Mouse (Mus musculus) gastrocnemius, adult 8-10 months (tissue): Measurements from ENCODE around the gene Cpz. TPM values are rescaled to one million over a fixed set of nuclear protein-coding genes. Genes with fewer than 3 reads are reported as not detected.

Experiments
- DNase-seq, 2 experiments: peaks; one replicate each; pipeline ENCODE4 v3.0.0; 2022; ENCODE audit warnings: low spot score in 2 of 2
- total RNA-seq, 4 experiments: library from RNA; stranded (reverse); gene quantifications; 2 replicates each; pipeline ENCODE4 v1.2.4; 2022

The Cpz gene
- total RNA-seq = under 1 TPM in 1 of 4 experiments, not detected in 3; 0.25 TPM

DNA sequence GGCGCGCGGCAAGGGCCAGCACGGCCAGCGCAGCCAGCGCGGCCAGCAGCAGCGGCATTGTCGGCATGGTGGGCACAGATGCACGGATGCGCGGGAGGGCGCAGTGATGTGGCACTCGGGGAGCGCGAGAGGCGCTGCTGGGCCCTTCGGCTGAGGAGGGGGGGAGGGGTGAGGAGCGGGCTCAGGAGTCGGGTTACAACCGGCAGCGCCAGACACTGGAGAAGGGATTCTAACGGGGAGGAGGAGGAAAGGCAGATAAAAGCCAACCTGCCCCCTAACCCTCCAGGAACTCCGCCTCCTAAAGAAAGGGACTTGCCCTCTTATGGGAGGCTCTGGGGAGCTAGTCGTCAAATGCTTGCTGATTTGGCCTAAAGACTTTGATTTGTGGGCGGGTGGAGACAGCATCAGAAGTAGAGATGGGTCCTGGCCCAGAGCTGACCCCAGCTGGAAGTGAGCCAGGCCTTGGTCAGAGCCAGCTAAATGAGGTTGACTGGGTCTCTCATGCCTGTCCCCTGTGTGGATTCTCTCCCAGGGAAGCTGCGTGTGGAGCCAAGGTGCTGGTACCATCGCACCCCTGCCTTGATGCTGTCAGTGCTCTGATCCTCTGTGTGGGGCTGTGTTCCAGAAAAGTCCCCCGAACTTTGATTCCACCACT is at the start of gene Cpz:
Gene Cpz, minus strand, starts transcription at position 230 of the 655 bp plus-strand sequence.
- DNase-seq = no peak

DNA sequence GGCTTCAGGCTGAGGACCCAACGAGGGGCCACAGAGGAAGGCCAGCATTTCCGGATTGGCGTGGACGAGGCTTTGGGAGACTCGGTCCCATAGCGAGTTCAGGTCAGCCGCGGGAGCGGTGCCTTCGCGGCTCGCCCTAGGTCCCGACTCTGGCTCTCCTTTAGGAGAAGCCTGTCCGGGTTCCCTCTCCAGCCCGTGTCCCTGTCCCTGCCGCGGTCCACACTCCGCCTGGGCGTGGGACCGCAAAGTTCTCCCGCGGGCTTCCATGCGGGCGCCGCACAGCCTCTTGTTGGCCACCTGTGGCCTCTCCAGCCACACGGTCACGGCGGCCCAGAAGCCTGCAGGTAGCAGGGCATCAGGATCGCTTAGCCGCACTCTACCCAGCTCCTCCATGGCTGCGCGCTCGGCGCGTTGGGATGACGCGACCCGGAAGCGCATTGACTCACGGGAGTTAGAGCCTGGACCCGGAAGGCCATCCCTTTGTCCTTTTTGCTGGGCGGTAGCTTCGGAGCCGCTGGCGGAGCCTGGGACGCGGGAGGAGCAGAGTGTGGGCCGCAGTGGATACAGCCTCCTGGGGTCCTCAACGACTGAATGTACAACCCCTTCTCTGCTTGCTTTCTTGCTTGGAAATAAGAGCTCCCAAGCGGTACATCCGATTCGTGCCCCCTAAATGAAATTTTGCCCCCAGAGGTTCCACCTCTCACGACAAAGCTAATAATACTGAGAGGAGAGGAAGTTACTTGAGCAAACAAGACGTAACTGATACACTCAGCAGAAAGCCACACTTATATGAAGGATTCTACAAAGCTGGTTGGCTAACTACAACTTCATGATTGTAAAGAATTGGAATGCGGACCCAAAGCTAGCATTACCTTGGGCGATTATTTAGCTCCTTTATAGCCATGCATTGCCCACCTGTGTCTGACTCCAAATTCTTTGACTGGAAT is 49.4 kb upstream of the Cpz start, which contains the start of gene Trmt44:
Gene Trmt44, minus strand, starts transcription at position 418 of the 947 bp plus-strand sequence.
- peak; percentile 73 to 75 for DNase-seq

- no peak for DNase-seq
These were observed 46.0 kb upstream of the Cpz start for GRCm38 (mm10) chr5:35571546-35571945.

- no peak for DNase-seq
These were observed 41.1 kb upstream of the Cpz start for GRCm38 (mm10) chr5:35566632-35567031.

DNA sequence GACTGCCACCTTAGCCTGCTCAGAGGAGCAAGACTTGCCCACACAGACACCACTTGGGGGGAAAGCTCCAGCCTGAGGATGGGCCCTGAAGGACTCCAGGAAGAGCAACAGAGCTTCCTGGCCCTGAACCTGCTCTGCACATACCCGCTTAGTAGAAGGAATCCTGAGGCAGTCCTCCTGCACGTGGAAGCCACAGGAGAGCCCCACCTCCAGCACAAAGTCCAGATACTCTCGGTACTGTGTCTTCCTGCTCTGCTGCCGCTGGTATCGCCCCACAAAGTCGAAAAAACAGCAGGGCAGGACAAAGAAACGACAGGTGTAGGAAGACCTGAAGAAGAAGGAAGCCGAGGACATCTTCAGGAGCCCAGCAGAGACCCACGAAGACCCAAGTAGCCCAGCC is 39.7 kb upstream of the Cpz start:
- DNase-seq = no peak

GRCm38 (mm10) chr5:35563449-35563848 is 38.0 kb upstream of the Cpz start:
- DNase-seq = peak; percentile 60

DNA sequence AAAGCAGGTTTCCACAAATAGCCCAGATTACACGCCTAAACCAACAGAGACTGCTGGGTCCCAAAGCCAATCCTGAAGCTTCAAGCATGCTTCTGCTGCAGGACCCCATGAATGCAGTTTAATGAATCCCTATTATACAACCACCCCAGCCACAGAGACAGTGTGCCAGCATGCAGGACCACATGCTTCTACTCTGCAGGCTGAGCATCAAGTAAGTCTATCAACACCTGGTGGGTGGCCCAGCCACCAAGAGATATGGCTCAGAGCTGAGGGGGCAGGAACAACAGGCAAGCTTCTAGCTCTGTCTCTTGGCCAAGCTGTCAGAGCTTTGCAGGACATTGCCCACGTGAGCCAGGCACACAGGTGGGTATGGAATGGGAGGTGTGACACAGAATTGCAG is 37.1 kb upstream of the Cpz start:
- no peak for DNase-seq

DNA sequence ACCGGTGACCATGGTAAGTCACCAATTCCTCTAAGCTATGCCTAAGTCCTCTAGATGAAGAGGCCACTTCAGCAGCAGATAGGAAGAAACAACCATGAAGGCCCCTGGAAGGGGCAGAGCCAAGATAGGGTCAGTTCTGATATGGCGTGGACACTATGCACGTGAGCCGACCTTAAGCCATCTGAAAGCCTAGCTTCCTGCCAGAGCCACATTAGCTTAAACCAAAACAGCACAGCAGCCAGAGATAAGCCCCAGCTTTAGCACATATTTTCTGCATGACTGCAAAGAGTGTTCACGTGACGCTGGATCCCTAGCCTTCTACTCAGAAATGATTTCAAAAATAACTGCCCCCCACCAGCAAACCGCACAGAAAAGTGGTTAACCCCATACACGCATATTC is 33.9 kb upstream of the Cpz start:
- DNase-seq = no peak

DNA sequence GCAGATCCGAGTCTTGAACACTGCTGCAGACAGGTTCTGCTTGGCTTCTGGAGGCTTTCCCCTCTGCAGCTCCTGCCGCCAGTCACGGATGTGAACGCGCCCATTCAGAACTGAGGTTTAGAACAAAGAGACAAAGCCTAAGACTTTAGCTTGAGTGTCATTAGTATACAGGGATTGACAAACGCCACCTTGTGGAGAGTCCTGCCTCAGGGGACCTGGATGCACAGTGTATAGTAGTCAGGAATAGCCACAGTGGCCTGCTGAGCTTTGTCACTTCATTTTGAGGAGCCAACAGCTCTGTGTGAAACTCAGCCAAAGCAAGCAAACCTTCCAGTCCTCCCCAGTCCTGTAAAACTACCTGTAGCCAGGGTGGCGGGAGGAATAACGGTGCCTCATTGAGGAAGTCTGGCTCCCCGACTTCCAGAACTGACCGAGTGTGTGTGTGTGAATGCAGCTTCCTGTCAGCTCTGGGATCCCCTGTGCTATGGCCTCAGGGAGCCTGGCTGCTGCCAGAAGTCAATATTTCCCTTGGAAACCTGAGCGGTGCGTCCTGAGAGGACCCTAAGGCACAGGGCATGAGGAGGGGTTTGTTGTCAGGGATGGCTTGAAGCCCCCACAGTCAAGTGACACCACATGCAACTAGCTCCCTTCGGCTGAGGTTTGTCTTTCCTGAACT is 32.6 kb upstream of the Cpz start:
- DNase-seq = no peak

- DNase-seq = no peak
These were observed 30.9 kb upstream of the Cpz start for GRCm38 (mm10) chr5:35556393-35556792.

DNA sequence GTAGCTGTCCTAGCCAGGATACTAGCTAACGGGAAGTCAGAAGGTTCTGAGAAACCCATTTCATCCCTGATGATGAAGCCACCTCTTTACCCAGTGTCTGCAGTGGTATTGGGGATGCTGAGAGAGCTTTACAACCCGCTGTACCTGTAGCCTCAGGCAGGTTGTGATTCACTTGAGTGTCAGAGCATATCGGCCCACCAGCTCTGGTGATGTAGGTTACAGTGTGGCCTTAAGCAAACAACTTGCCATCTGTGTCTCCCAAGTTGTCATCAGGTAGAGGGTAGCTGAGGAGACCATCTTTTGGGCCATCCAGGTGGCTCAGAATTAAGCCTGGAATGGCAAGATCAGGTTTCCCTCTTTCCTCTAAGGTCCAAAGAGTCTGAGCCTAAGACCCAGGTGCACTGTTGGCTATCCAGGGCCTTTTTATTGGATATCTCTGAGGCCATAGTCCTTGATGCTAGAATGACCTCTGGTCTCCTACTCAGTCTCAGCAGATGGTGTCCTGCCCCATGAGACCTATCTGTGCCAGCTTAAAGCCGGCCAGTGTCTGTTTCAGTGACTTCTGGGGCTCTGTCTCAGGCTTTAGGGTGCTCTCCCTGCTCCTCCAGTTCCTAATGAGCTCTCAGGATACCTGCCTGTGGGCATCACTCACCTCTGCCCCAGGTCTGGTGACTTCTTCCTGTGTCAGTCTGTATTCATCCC is 27.5 kb upstream of the Cpz start:
- DNase-seq = no peak

GRCm38 (mm10) chr5:35551855-35552837 is 26.6 kb upstream of the Cpz start:
- peak in 1 of 2 experiments; percentile 19 for DNase-seq

- no peak for DNase-seq
These were observed 20.6 kb upstream of the Cpz start for GRCm38 (mm10) chr5:35546127-35546526.

GRCm38 (mm10) chr5:35541059-35541790 is 15.7 kb upstream of the Cpz start:
- DNase-seq = no peak

GRCm38 (mm10) chr5:35540555-35540954 is 15.1 kb upstream of the Cpz start:
- no peak for DNase-seq

GRCm38 (mm10) chr5:35539576-35539975 is 14.1 kb upstream of the Cpz start:
- no peak for DNase-seq

GRCm38 (mm10) chr5:35538022-35538421 is 12.5 kb upstream of the Cpz start:
- DNase-seq = no peak

DNA sequence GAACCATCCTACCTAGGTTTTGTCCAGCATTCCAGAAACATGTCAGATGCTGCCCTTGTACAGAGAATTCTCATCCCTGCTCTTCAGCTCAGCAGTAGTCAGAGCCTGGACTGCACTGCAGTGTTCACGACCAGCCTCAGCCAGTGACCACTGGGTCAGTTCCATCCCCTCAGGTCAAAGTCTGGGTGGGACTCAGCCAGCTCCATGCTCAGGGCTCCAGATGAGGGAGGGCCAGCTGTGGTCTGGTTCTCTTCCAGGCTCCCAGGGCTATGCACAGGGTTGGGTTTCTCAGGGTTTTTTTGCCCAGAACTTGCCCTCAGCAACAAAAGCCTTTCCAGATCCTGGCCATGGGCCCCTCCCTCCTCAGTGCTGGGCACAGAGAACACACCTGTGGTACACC is 12.0 kb upstream of the Cpz start:
- DNase-seq = no peak

DNA sequence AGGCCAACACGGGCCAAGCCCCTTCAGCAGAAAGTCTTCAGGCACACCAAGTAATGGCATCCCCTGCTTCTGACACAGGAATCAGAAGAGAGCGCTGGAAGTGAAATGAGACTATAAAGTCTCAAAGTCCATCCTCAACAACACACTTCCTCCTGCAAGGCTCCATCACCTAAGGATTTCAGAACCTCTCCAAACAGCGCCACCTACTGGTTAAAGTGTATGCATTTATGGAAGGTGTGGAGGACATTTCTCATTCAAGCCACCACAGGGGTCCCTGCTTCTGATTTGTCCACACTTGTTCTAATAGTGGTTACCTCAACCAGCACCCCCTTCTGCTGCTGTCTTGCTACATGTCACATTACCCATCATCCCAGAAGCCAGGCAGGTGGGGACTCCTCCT is 10.8 kb upstream of the Cpz start:
- DNase-seq = no peak
